Mouse (Mus musculus) intestine, embryonic 16.5 days (tissue): ENCODE measurements around the gene Btbd1. TPM values are rescaled to one million over a fixed set of nuclear protein-coding genes. Genes with fewer than 3 reads are reported as not detected.
A peak's percentile ranks its signal among the peaks of the same experiment; 100 is the strongest.

Source experiments
- ATAC-seq: fragments of 200-750 bp; cut with Nextera tagmentation; 2 replicates; pipeline ENCODE4 v1.8.0; 2017; ENCODE audit warnings: moderate TSS enrichment, moderate library complexity
- H3K27ac ChIP-seq: fragments of 300-500 bp; sonication (generic); 2 replicates; pipeline ENCODE4 v1.5.1; 2014; ENCODE audit warnings: mild to moderate bottlenecking, low read length
- H3K27me3 ChIP-seq: fragments of 300-500 bp; sonication (generic); replicated peaks from 2 replicates; pipeline ENCODE4 v1.6.1; 2014; ENCODE audit warnings: low read length, control low read depth, mixed read lengths; ENCODE audit not compliant: control insufficient read depth, insufficient read depth
- H3K36me3 ChIP-seq: fragments of 300-500 bp; sonication (generic); 2 replicates; pipeline ENCODE4 v1.6.1; 2014; ENCODE audit warnings: low read length, control low read depth; ENCODE audit not compliant: control insufficient read depth, insufficient read depth
- H3K4me1 ChIP-seq: fragments of 300-500 bp; sonication (generic); 2 replicates; pipeline ENCODE4 v1.6.1; 2014; ENCODE audit warnings: low read length, control low read depth, mixed read lengths; ENCODE audit not compliant: control insufficient read depth, insufficient read depth
- H3K4me2 ChIP-seq: fragments of 300-500 bp; sonication (generic); 2 replicates; pipeline ENCODE4 v1.6.1; 2014; ENCODE audit warnings: low read depth, low read length, control low read depth
- H3K4me3 ChIP-seq: fragments of 300-500 bp; sonication (generic); 2 replicates; pipeline ENCODE4 v1.5.1; 2014; ENCODE audit warnings: mild to moderate bottlenecking, low read length
- H3K9ac ChIP-seq: fragments of 300-500 bp; sonication (generic); 2 replicates; pipeline ENCODE4 v1.6.1; 2014; ENCODE audit warnings: low read depth, low read length
- H3K9me3 ChIP-seq: fragments of 300-500 bp; sonication (generic); 2 replicates; pipeline ENCODE4 v1.6.1; 2016; ENCODE audit warnings: low read length, control low read depth; ENCODE audit not compliant: control insufficient read depth
- WGBS: fragments of 180-500 bp; shearing (Covaris S2); extraction: QIAGEN DNeasy Blood & Tissue Kit; methylation state at CpG from one replicate; pipeline ENCODE4 v1.1.7; 2014; 5-methylcytosine and 5-hydroxymethylcytosine counted together
- polyA plus RNA-seq: library from polyadenylated mRNA; unstranded; fragments of >200 nt; fragmentation: Nextera tagmentation; extraction: Ambion mirVana; gene quantifications from 2 replicates; pipeline ENCODE4 v1.2.1, GENCODE M21; 2015

The Btbd1 gene
- polyA plus RNA-seq, 1 experiment from 2014 or later, result 23.0 TPM

DNA sequence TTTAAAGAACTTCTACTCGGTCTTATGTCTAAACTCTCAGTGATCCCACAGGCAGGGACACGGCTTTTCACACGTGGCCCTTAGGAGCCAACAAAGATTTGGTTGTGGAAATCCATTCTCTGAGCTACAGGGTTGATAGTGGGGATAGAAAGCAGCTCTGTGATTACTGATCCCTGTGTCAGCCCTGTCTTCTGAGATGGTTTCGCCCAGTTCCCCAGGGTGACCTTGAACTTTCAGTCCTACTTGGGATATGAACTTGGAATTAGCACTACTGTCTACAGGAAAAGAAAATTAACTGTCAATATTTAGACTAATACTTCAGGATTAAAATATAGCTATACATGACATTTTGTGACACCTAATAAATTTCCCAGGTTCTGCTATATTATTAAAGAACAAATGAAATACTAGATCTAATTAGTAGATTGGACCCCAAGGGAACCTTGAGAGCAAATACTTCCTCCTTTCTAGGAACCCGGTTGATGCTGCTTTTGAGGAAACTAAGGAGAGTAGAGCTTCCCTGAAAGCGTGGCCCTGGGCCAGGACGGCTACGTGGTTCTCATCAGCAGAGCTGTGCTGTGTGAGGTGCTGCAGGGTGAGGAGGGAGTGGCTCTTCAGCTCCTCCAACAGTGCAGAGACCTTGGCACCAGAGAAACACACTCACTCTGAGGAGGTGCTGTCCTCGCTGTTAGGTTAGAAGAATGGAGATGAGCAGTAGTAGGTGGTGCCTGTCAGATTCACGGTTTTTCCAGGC, 56.3 kb downstream of the Btbd1 start:
- no peaks in the 10 kb centered on the region for H3K9me3 ChIP-seq
- no peak overlapping the region for H3K27ac ChIP-seq
- no peak overlapping the region for H3K9ac ChIP-seq
- peaks cover 4% of the 10 kb centered on the region; the same call in 1 of the 2 replicates for H3K4me1 ChIP-seq
- H3K27me3 ChIP-seq, result no peaks in the 10 kb centered on the region
- WGBS, result 66% methylated on average over 10 of the region's 10 CpGs
- H3K4me2 ChIP-seq, result no peak overlapping the region
- H3K36me3 ChIP-seq, result no peaks in the 10 kb centered on the region; the same call in 1 of the 2 replicates
- peak; percentile 77 for ATAC-seq
- H3K4me3 ChIP-seq, result no peak overlapping the region

GRCm38 (mm10) chr7:81763110-81763845, 66.0 kb downstream of the Btbd1 start:
- peak overlapping the region; percentile 95 for H3K4me3 ChIP-seq
- WGBS, result 2% methylated on average over 60 of the region's 60 CpGs
- H3K4me1 ChIP-seq, result peaks cover 10% of the 10 kb centered on the region
- H3K4me2 ChIP-seq, result peak overlapping the region; percentile 78
- H3K36me3 ChIP-seq, result no peaks in the 10 kb centered on the region
- peak; percentile 80 for ATAC-seq
- H3K9ac ChIP-seq, result peak overlapping the region; percentile 91
- no peaks in the 10 kb centered on the region for H3K9me3 ChIP-seq
- no peaks in the 10 kb centered on the region for H3K27me3 ChIP-seq
- H3K27ac ChIP-seq, result peak overlapping the region; percentile 86

DNA sequence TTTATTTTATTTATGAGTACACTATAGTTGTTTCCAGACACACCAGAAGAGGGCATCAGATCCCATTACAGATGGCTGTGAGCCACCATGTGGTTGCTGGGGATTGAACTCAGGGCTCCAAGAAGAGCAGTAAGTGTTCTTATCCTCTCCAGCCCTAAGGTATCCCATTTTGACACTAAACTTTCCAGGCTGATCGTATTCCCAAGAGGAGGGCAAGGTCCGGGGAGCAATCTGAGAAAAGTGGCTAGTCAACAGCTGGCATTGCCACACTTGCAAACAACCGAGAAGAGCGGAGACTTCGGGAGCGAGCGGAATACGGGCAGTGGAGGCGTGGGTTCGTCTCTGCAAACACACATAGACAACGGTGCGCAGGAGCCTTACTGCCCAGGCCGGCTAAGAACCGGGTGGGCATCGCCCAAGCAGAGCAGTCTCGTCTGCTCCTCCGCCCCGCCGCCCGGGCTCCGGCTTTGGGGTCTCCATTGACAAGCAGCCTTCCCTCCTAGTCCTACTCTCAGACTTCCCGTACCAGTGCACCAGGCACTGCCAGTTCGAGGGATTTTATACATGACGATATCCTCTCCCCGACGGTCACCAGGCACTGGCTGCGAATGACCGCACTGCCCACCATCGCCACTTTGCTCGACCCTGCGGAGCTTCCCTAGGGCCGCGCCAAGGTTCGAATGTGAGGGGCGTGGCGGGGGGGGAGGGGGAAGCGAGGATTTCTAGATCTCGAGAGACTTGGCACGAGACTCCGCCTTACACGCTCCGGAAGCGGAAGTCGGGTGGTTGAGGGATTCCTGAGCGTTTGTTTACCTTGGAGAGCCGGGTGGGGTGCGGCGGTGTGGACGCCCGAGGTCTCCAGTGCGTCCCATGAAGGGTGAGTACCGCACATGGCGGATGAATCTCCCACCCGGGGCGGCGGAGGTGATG, 66.8 kb downstream of the Btbd1 start, which contains the start of gene Ramac:
Ramac (plus strand) TSS at position 746 of the 930 bp plus-strand sequence.
- peak within 1 kb of the TSS; percentile 86 for H3K27ac ChIP-seq
- peaks cover 10% of the 10 kb centered on the region for H3K4me1 ChIP-seq
- peak; percentile 97 for ATAC-seq
- peak within 1 kb of the TSS; percentile 91 for H3K9ac ChIP-seq
- H3K4me2 ChIP-seq, result peak within 1 kb of the TSS; percentile 78
- no peaks in the 10 kb centered on the region for H3K36me3 ChIP-seq
- H3K9me3 ChIP-seq, result no peaks in the 10 kb centered on the region
- under 1% methylated on average over 55 of the region's 56 CpGs for WGBS
- no peaks in the 10 kb centered on the region for H3K27me3 ChIP-seq
- H3K4me3 ChIP-seq, result peak within 1 kb of the TSS; percentile 95

DNA sequence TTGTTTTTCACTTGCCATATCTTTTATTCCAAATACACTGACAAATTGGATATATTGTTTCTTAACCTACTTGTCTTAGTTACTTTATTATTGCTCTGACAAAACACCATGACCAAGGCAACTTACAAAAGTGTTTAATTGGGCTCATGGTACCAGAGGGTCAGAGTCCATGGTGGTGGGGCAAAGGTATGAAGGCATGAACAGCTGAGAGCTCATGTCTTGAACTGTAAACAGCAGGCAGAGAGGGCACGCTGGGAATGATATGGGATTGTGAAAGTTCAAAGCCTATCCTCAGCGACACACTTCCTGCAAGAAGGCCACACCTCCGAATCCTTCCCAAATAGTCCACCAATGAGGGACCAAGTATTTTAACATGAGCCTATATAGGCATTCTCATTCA, 81.3 kb downstream of the Btbd1 start:
- H3K36me3 ChIP-seq, result no peaks in the 10 kb centered on the region
- H3K9ac ChIP-seq, result no peak overlapping the region
- H3K4me1 ChIP-seq, result no peaks in the 10 kb centered on the region
- H3K27me3 ChIP-seq, result no peaks in the 10 kb centered on the region
- no peak overlapping the region for H3K27ac ChIP-seq
- H3K4me2 ChIP-seq, result no peak overlapping the region
- no peaks in the 10 kb centered on the region for H3K9me3 ChIP-seq
- 81% methylated on average over 3 of the region's 3 CpGs for WGBS
- no peak for ATAC-seq
- H3K4me3 ChIP-seq, result no peak overlapping the region

- Histone ChIP-seq H3K4me1 (no peaks in the 10 kb centered on the region), H3K27me3 (no peaks in the 10 kb centered on the region), H3K9ac (no peak overlapping the region), H3K4me3 (no peak overlapping the region), H3K4me2 (no peak overlapping the region), H3K27ac (no peak overlapping the region), H3K36me3 (no peaks in the 10 kb centered on the region), H3K9me3 (no peaks in the 10 kb centered on the region)
- ATAC-seq, result 0 out of 2 replicates have a peak, but pooled peaks have one; percentile 64
- 69% methylated on average over 4 of the region's 4 CpGs for WGBS
Observed at GRCm38 (mm10) chr7:81744145-81744544, 85.1 kb downstream of the Btbd1 start.

Other genes with a start within 250 kb of the Btbd1 start
- gene Homer2, start 121.9 kb downstream of the Btbd1 start, polyA plus RNA-seq, result 43.6 TPM in 2 replicates
- 125 and 135 TPM in 2 replicates for gene Ramac, start 66.5 kb downstream of the Btbd1 start, polyA plus RNA-seq
- gene 3110040N11Rik, start 40.0 kb downstream of the Btbd1 start, polyA plus RNA-seq, result 56.3 and 59.6 TPM in 2 replicates
- not detected in 2 replicates for gene Gm10160, start 26.4 kb upstream of the Btbd1 start, polyA plus RNA-seq
- 18.0 TPM in 2 replicates for gene Tm6sf1, start 29.6 kb upstream of the Btbd1 start, polyA plus RNA-seq
- 6.3 and 6.7 TPM in 2 replicates for gene Hdgfl3, start 105.0 kb upstream of the Btbd1 start, polyA plus RNA-seq
- 2.1 TPM in 2 replicates for gene Bnc1, start 162.9 kb upstream of the Btbd1 start, polyA plus RNA-seq